Mouse (Mus musculus) myocyte (in vitro differentiated cells): ENCODE measurements at regions not wholly inside any gene's neighbourhood (a gene's known extent, or its start where the extent isn't known, plus 50 kb on each side); places are given as distances from the start of the nearest gene placed in this dataset.

Experiments used
- H3K27me3 ChIP-seq: one replicate; pipeline ENCODE4 v1.6.1; 2011; ENCODE audit not compliant: control insufficient read depth, insufficient read depth, insufficient read length
- H3K36me3 ChIP-seq: one replicate; pipeline ENCODE4 v1.6.1; 2011; ENCODE audit not compliant: control insufficient read depth, insufficient read depth
- H3K4me2 ChIP-seq: one replicate; pipeline ENCODE4 v1.6.1; 2011; ENCODE audit warnings: low read depth, control low read depth
- H3K4me3 ChIP-seq: one replicate; pipeline ENCODE4 v1.5.1; 2011; ENCODE audit warnings: mild to moderate bottlenecking, control low read depth, moderate library complexity
- H3K79me2 ChIP-seq: one replicate; pipeline ENCODE4 v1.6.1; 2011; ENCODE audit not compliant: control insufficient read depth, insufficient read depth
- H3ac ChIP-seq: one replicate; pipeline ENCODE4 v1.6.1; 2011; ENCODE audit not compliant: control insufficient read depth, insufficient read length
- CEBPB ChIP-seq: IDR thresholded peaks from 2 replicates; pipeline ENCODE4 v1.6.1; 2011; ENCODE audit warnings: mild to moderate bottlenecking, moderate library complexity; ENCODE audit not compliant: poor library complexity, insufficient read depth, severe bottlenecking
- E2F4 ChIP-seq: IDR thresholded peaks from one replicate; pipeline ENCODE4 v1.6.1; 2011; ENCODE audit warnings: mild to moderate bottlenecking, control low read depth, moderate library complexity; ENCODE audit not compliant: insufficient read depth
- MAX ChIP-seq: IDR thresholded peaks from one replicate; pipeline ENCODE4 v1.6.1; 2011; ENCODE audit warnings: low read depth, mild to moderate bottlenecking, control low read depth
- MYOD1 ChIP-seq, 3 experiments: IDR thresholded peaks; one replicate each; pipeline ENCODE4 v1.6.1; 2011; ENCODE audit warnings: control low read depth in 2 of 3, low read depth in 2 of 3, mild to moderate bottlenecking in 2 of 3, moderate library complexity in 1 of 3; ENCODE audit not compliant: insufficient read length in 2 of 3, control insufficient read depth in 1 of 3
- MYOG ChIP-seq, 3 experiments: IDR thresholded peaks; one replicate each; pipeline ENCODE4 v1.6.1; 2011; ENCODE audit warnings: control low read depth in 2 of 3, low read depth in 2 of 3, mild to moderate bottlenecking in 2 of 3; ENCODE audit not compliant: insufficient read length in 2 of 3, control insufficient read depth in 1 of 3, insufficient read depth in 1 of 3
- POLR2A ChIP-seq: IDR thresholded peaks from one replicate; pipeline ENCODE4 v1.6.1; 2011; ENCODE audit warnings: low read depth, mild to moderate bottlenecking, control low read depth, moderate library complexity; ENCODE audit not compliant: insufficient read length
- POLR2AphosphoS2 ChIP-seq: IDR thresholded peaks from one replicate; pipeline ENCODE4 v1.6.1; 2011; ENCODE audit warnings: low read depth, control low read depth; ENCODE audit not compliant: insufficient read length
- REST ChIP-seq: IDR thresholded peaks from one replicate; pipeline ENCODE4 v1.6.1; 2011; ENCODE audit warnings: mild to moderate bottlenecking, control low read depth, moderate library complexity; ENCODE audit not compliant: insufficient read depth, insufficient read length
- SRF ChIP-seq: IDR thresholded peaks from one replicate; pipeline ENCODE4 v1.6.1; 2011; ENCODE audit warnings: low read depth; ENCODE audit not compliant: control insufficient read depth, insufficient read length
- TCF12 ChIP-seq: IDR thresholded peaks from one replicate; pipeline ENCODE4 v1.6.1; 2011; ENCODE audit warnings: mild to moderate bottlenecking, control low read depth; ENCODE audit not compliant: poor library complexity, insufficient read depth, severe bottlenecking
- TCF3 ChIP-seq: IDR thresholded peaks from one replicate; pipeline ENCODE4 v1.6.1; 2011; ENCODE audit warnings: low read depth, control low read depth; ENCODE audit not compliant: insufficient read length
- USF1 ChIP-seq: IDR thresholded peaks from one replicate; pipeline ENCODE4 v1.6.1; 2011; ENCODE audit warnings: low read depth, mild to moderate bottlenecking, control low read depth, moderate library complexity

DNA sequence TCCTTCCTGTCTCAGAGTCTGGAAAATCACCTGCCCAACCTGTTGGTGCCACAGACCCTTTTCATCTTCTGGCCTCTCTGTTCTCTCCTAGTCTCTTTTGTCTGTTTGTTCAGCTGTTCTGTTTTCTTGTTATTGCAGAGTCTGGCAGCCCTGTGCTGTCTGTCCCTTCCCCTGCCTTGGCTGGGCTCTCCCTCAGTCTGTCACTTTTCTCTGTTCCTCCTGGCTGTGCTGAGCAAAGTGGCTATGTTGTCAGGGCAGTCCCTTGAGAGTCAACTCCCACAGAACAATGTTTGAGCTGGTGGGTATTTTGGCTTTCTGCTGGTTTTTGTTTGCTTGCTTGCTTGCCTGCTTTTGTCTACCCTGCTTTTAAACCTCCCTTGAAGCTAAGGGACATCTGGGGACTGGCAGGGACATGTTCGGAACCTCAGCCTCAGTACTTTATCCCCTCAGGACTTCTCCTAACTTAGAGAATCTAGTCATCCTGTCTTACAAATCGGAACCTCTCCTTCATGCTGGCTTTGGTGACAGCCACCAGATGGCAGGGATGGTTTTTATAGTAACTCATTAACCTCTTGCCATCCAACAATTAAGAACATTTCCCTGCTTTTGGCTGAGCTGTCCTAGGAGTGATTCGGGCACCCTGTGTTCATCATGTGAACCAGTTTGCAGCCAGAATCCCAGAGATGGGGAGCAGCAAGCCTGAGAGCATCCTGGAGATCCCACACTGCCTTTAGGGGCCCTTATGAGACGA, 174.1 kb downstream of the Uaca start:
- Histone ChIP-seq H3K79me2 (no peaks in the 10 kb centered on the region), H3K4me2 (no peak overlapping the region), H3K36me3 (no peaks in the 10 kb centered on the region), H3K4me3 (no peak overlapping the region), H3K27me3 (peaks cover 7% of the 10 kb centered on the region), H3ac (no peak overlapping the region)
- no peak for TF ChIP-seq TCF12

DNA sequence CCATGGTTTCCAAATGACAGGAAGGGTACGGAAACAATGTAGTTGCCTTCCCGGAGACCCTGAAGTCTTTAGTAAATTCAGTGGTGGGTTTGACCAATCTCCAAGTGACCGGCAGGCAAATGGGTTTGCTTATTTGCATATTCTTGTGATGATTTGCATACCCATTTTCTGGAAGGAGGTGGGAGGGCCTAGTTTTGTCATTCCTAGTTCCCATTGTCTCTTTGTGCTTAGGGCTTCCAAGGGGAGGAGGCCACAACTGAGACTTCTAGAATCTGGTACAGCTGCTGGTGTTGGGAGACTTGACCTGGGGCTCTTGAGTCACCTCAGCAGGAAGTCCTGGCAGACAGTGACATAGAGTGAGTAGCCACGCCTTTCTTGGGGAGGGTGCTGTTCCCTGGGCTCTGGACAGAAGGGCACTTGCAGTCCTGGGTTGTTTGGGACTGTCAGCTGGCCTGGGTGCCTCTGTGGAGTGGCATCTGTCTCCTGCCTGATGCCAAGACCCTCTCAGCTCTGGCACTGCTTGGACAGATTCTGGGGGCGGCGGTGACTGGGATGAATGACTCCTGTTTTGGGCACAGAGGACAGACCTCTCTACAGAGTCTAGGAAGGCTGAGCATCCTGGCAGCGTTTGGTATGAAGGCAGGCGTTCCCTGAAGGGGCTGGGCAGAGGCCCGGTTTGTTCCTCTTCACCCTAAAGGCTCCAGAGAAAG, 178.0 kb downstream of the Uaca start:
- H3K36me3 ChIP-seq, result no peaks in the 10 kb centered on the region
- no peak overlapping the region for H3K4me2 ChIP-seq

DNA sequence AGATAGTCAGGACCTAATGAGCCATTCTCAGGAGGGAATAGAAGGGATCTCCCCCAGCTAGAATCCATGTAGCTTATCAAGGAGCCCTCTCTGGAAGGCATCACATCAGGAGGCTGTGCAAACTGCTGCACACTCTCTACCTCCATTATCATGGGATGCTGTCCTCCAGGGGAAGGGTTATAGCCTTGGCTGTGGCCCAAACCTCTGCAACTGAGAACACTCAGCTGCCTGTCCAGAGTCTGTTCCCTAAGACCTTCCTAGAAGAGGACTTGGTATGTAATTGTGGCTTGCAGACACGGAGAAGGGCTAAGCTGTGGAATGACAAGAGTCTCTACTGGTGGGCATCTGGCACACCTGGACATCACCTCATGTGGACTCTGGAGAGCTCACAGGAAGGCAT, 180.2 kb downstream of the Uaca start:
- no peaks in the 10 kb centered on the region for H3K27me3 ChIP-seq

More for the DNA sequence above, 178.0 kb downstream of the Uaca start:
- Histone ChIP-seq H3ac (no peak overlapping the region), H3K79me2 (no peaks in the 10 kb centered on the region), H3K27me3 (peaks cover 7% of the 10 kb centered on the region), H3K4me3 (no peak overlapping the region)
- TF ChIP-seq TCF3, result no peak
- TF ChIP-seq POLR2A, result no peak
- no peak for TF ChIP-seq MYOD1 (IDR thresholded peaks at IDR 0.05; ENCODE audit: control insufficient read depth in 1 of 3, insufficient read length in 2 of 3, low read depth in 2 of 3)
- TF ChIP-seq POLR2AphosphoS2, result no peak
- TF ChIP-seq USF1, result no peak
- TF ChIP-seq REST, result no peak
- no peak for TF ChIP-seq E2F4
- no peak for TF ChIP-seq MAX
- no peak for TF ChIP-seq CEBPB
- no peak for TF ChIP-seq TCF12
- TF ChIP-seq SRF, result no peak
- TF ChIP-seq MYOG (IDR thresholded peaks at IDR 0.05; ENCODE audit: control insufficient read depth in 1 of 3, insufficient read depth in 1 of 3, insufficient read length in 2 of 3, low read depth in 2 of 3), result no peak

DNA sequence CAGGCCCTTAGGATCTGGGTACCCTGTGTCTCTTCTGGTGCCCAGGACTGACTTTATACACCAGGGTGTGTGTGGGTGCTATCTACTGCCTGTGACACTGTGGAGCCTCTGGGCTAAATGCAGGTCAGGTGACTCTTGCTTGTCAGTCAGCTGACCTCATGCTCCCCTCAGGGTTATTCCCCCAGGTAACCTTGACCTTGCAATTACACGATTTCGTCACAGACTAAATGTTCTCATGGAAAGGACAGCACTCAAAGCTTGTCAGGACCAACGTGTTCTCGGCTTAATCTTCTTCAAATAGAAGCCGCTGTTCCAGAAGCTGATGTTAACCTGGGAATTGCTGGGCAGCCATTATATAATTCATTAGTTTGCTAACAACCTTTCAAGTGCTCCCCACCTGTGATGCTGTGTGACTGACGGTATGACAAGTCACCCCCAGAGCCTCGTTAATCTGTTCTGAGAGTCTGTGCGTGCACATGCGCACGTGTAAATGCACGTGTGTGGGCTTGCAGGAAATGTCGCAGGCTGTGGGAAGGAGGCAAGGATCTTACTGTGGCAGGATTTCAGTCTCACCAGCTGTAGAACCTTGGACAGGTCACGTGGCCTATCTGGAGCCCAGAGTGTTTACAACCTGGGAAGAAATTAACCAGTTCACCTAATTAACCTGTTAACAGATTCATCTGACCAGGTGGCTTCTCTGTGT, 188.2 kb downstream of the Uaca start:
- H3K36me3 ChIP-seq, result no peaks in the 10 kb centered on the region
- no peak overlapping the region for H3K4me3 ChIP-seq

More for the DNA sequence above, 180.2 kb downstream of the Uaca start:
- no peaks in the 10 kb centered on the region for H3K36me3 ChIP-seq
- no peak overlapping the region for H3K4me2 ChIP-seq
- no peak for TF ChIP-seq REST
- no peak for TF ChIP-seq POLR2AphosphoS2
- H3K4me3 ChIP-seq, result no peak overlapping the region
- H3ac ChIP-seq, result no peak overlapping the region
- H3K79me2 ChIP-seq, result no peaks in the 10 kb centered on the region

DNA sequence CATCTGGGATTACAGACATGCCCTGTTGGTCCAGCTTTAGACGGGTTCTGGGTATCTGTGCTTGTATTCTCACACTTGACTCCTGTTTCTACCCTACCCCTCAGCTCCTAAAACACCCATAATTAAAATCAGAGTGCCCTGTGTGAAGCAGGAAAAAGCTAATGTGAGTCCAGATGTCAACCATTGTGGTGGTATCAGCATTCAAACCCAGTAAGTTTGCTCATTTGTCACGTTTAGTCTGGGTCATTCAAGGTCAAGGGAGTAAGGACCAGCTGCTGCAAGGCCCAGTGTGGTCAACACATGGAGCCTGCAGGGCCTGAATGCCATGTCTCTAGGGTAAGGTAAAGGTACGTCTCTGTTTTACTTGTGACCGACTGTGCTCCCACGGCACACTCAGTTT, 188.9 kb downstream of the Uaca start:
- no peaks in the 10 kb centered on the region for H3K27me3 ChIP-seq
- no peaks in the 10 kb centered on the region for H3K79me2 ChIP-seq
- TF ChIP-seq POLR2A, result no peak
- TF ChIP-seq MYOG (IDR thresholded peaks at IDR 0.05; ENCODE audit: control insufficient read depth in 1 of 3, insufficient read depth in 1 of 3, insufficient read length in 2 of 3, low read depth in 2 of 3), result no peak
- no peak for TF ChIP-seq TCF3
- TF ChIP-seq USF1, result no peak
- TF ChIP-seq E2F4, result no peak
- no peak for TF ChIP-seq TCF12
- no peak overlapping the region for H3K4me3 ChIP-seq
- no peak overlapping the region for H3K4me2 ChIP-seq
- no peaks in the 10 kb centered on the region for H3K36me3 ChIP-seq
- no peak overlapping the region for H3ac ChIP-seq

More for the DNA sequence above, 188.2 kb downstream of the Uaca start:
- Histone ChIP-seq H3K4me2 (no peak overlapping the region), H3ac (no peak overlapping the region), H3K79me2 (no peaks in the 10 kb centered on the region), H3K27me3 (no peaks in the 10 kb centered on the region)
- TF ChIP-seq CEBPB (no peak), TCF3 (no peak), E2F4 (no peak), MAX (no peak), POLR2AphosphoS2 (no peak), MYOG (IDR thresholded peaks at IDR 0.05; ENCODE audit: control insufficient read depth in 1 of 3, insufficient read depth in 1 of 3, insufficient read length in 2 of 3, low read depth in 2 of 3) (no peak), POLR2A (no peak), MYOD1 (IDR thresholded peaks at IDR 0.05; ENCODE audit: control insufficient read depth in 1 of 3, insufficient read length in 2 of 3, low read depth in 2 of 3) (no peak)
